Mouse (Mus musculus): ENCODE measurements at regions not wholly inside any gene's neighbourhood (a gene's known extent, or its start where the extent isn't known, plus 50 kb on each side); places are given as distances from the start of the nearest gene placed in this dataset.

DNA sequence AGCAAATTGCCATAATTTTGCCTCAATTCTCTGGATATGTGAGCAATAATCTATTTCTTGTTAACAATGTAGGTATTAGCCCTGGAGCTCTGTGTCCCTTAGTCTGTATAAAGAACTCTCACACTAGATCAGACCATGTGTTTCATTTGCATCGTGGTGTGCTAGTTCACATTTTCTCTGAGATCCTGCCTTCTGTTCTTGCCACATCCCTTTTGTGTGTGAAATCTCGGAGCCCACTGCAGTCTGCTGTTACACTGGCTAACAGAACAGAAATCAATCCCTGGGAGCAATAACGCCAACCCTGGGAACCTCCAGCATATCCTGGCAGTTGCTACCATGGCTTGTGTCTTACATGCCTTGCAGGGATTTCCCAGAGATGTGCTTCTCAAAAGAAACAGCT lies 156.1 kb upstream of the Gm10295 start:
- Histone ChIP-seq H3K9ac (no peak overlapping the region), H3K4me2 (replicated peaks) (no peak overlapping the region), H3K27ac (no peak overlapping the region), H3K4me3 (replicated peaks; ENCODE audit: low read length) (no peak overlapping the region), H3K27me3 (ENCODE audit: control insufficient read depth, insufficient read depth, low read length) (no peaks in the 10 kb centered on the region), H3K36me3 (replicated peaks; ENCODE audit: control insufficient read depth, insufficient read depth) (no peaks in the 10 kb centered on the region), H3K4me1 (replicated peaks; ENCODE audit: control insufficient read depth, insufficient read depth, low read length) (no peaks in the 10 kb centered on the region), H3K9me3 (ENCODE audit: control insufficient read depth, low read length) (no peaks in the 10 kb centered on the region)
- WGBS, result 67% methylated on average over 3 of the region's 3 CpGs
- no peak for DNase-seq (ENCODE audit: low spot score)
- no peak for ATAC-seq (ENCODE audit: low FRiP score)

DNA sequence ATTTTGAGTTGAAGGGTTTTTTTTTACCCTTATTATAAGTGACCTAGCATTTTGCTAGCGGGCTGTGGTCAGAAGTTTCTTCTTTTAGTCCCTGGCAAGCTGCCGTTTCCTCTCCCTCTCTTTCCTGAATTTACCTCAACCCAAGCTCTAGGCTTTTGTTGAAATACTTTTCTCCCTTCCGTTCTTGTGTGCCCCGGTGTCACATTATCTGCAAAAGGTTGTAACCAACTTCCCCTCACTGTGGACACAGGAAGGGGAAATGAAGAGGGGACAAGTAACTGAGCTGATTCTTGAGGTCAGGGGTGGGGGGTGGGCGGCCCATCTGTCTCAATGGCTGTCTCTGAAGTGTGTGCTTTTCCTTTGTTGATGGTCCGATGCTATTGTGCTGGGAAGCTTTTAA lies 149.4 kb upstream of the Gm10295 start:
- no peak for DNase-seq (ENCODE audit: low spot score)
- Histone ChIP-seq H3K36me3 (replicated peaks; ENCODE audit: control insufficient read depth, insufficient read depth) (no peaks in the 10 kb centered on the region), H3K9me3 (ENCODE audit: control insufficient read depth, low read length) (no peaks in the 10 kb centered on the region), H3K4me2 (replicated peaks) (no peak overlapping the region), H3K4me3 (replicated peaks; ENCODE audit: low read length) (no peak overlapping the region), H3K27ac (no peak overlapping the region), H3K27me3 (ENCODE audit: control insufficient read depth, insufficient read depth, low read length) (no peaks in the 10 kb centered on the region), H3K9ac (no peak overlapping the region), H3K4me1 (replicated peaks; ENCODE audit: control insufficient read depth, insufficient read depth, low read length) (no peaks in the 10 kb centered on the region)
- no peak for ATAC-seq (ENCODE audit: low FRiP score)
- 38% methylated on average over 6 of the region's 6 CpGs for WGBS

DNA sequence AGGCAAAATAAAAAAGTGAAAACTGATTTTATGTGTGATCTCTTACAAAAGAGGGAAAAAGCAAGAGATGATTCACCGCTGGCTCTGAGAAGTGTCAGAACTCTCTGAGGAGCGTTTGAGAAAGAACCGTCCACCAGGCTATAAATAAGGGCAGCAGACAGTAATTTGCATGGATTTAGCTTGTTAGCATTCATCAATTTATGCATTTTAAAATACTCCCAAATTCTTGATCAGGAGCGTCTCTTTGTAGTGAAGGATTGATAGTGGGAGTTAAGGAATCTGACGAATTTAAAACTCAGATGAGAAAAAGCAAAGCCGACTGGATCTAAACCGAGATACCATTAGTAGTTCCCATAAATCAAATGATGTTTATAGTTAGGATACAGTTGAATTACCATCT lies 146.8 kb upstream of the Gm10295 start:
- no peak overlapping the region for H3K4me3 ChIP-seq (replicated peaks; ENCODE audit: low read length)
- no peaks in the 10 kb centered on the region for H3K9me3 ChIP-seq (ENCODE audit: control insufficient read depth, low read length)
- no peaks in the 10 kb centered on the region for H3K4me1 ChIP-seq (replicated peaks; ENCODE audit: control insufficient read depth, insufficient read depth, low read length)
- H3K27me3 ChIP-seq (ENCODE audit: control insufficient read depth, insufficient read depth, low read length), result no peaks in the 10 kb centered on the region
- H3K27ac ChIP-seq, result no peak overlapping the region
- 76% methylated on average over 7 of the region's 7 CpGs for whole genome bisulfite sequencing
- no peaks in the 10 kb centered on the region for H3K36me3 ChIP-seq (replicated peaks; ENCODE audit: control insufficient read depth, insufficient read depth)
- ATAC-seq (ENCODE audit: low FRiP score), result no peak
- DNase-seq (ENCODE audit: low spot score), result no peak
- H3K4me2 ChIP-seq (replicated peaks), result no peak overlapping the region
- no peak overlapping the region for H3K9ac ChIP-seq

GRCm38 (mm10) chr7:71491128-71491527 lies 139.8 kb upstream of the Gm10295 start:
- Histone ChIP-seq H3K27ac (no peak overlapping the region), H3K4me1 (replicated peaks; ENCODE audit: control insufficient read depth, insufficient read depth, low read length) (no peaks in the 10 kb centered on the region), H3K4me2 (replicated peaks) (no peak overlapping the region), H3K9ac (no peak overlapping the region), H3K4me3 (replicated peaks; ENCODE audit: low read length) (no peak overlapping the region), H3K27me3 (ENCODE audit: control insufficient read depth, insufficient read depth, low read length) (no peaks in the 10 kb centered on the region), H3K9me3 (ENCODE audit: control insufficient read depth, low read length) (no peaks in the 10 kb centered on the region), H3K36me3 (replicated peaks; ENCODE audit: control insufficient read depth, insufficient read depth) (no peaks in the 10 kb centered on the region)
- DNase-seq (ENCODE audit: low spot score) (no peak), ATAC-seq (ENCODE audit: low FRiP score) (no peak)
- WGBS, result 80% methylated on average over 4 of the region's 4 CpGs

GRCm38 (mm10) chr7:71488016-71488650 lies 136.8 kb upstream of the Gm10295 start:
- no peaks in the 10 kb centered on the region for H3K9me3 ChIP-seq (ENCODE audit: control insufficient read depth, low read length)
- H3K4me3 ChIP-seq (replicated peaks; ENCODE audit: low read length), result no peak overlapping the region
- WGBS, result 92% methylated on average over 7 of the region's 7 CpGs
- no peaks in the 10 kb centered on the region for H3K36me3 ChIP-seq (replicated peaks; ENCODE audit: control insufficient read depth, insufficient read depth)
- H3K9ac ChIP-seq, result no peak overlapping the region
- DNase-seq (ENCODE audit: low spot score), result no peak
- no peaks in the 10 kb centered on the region for H3K27me3 ChIP-seq (ENCODE audit: control insufficient read depth, insufficient read depth, low read length)
- no peak for ATAC-seq (ENCODE audit: low FRiP score)
- H3K4me2 ChIP-seq (replicated peaks), result no peak overlapping the region
- no peak overlapping the region for H3K27ac ChIP-seq
- no peaks in the 10 kb centered on the region for H3K4me1 ChIP-seq (replicated peaks; ENCODE audit: control insufficient read depth, insufficient read depth, low read length)

DNA sequence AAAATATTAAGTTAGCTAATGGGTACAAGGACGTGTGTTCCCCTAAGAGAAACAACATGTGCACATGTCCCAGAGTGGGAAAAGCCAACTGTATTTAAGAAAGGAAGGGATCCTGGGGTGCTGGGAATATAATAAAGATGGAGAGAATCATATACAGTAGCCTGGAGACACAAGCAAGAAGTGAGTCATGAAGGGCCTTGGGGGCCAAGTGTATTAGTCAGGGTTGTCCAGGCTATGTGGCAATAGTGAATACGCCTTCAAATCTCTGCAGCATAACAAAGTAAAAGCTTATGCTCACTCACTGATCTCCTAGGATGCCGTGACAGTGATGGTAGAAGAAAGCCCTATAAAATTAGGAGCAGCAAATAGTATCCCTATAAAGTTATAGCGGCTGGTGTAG lies 124.1 kb upstream of the Gm10295 start:
- no peaks in the 10 kb centered on the region for H3K36me3 ChIP-seq (replicated peaks; ENCODE audit: control insufficient read depth, insufficient read depth)
- H3K4me3 ChIP-seq (replicated peaks; ENCODE audit: low read length), result no peak overlapping the region
- H3K9ac ChIP-seq, result no peak overlapping the region
- 88% methylated on average over 4 of the region's 4 CpGs for WGBS
- no peak for ATAC-seq (ENCODE audit: low FRiP score)
- no peak overlapping the region for H3K4me2 ChIP-seq (replicated peaks)
- H3K27me3 ChIP-seq (ENCODE audit: control insufficient read depth, insufficient read depth, low read length), result no peaks in the 10 kb centered on the region
- no peaks in the 10 kb centered on the region for H3K9me3 ChIP-seq (ENCODE audit: control insufficient read depth, low read length)
- H3K4me1 ChIP-seq (replicated peaks; ENCODE audit: control insufficient read depth, insufficient read depth, low read length), result 0 out of 2 replicates have a peak, but pooled peaks cover 9% of the 10 kb centered on the region
- DNase-seq (ENCODE audit: low spot score), result no peak
- H3K27ac ChIP-seq, result no peak overlapping the region

GRCm38 (mm10) chr7:71472384-71473141 lies 121.3 kb upstream of the Gm10295 start:
- Histone ChIP-seq H3K27ac (no peak overlapping the region), H3K9me3 (ENCODE audit: control insufficient read depth, low read length) (no peaks in the 10 kb centered on the region), H3K4me2 (replicated peaks) (no peak overlapping the region), H3K27me3 (ENCODE audit: control insufficient read depth, insufficient read depth, low read length) (no peaks in the 10 kb centered on the region), H3K4me3 (replicated peaks; ENCODE audit: low read length) (no peak overlapping the region), H3K36me3 (replicated peaks; ENCODE audit: control insufficient read depth, insufficient read depth) (no peaks in the 10 kb centered on the region), H3K4me1 (replicated peaks; ENCODE audit: control insufficient read depth, insufficient read depth, low read length) (0 out of 2 replicates have a peak, but pooled peaks cover 9% of the 10 kb centered on the region), H3K9ac (no peak overlapping the region)
- WGBS, result 75% methylated on average over 12 of the region's 12 CpGs
- DNase-seq (ENCODE audit: low spot score), result no peak
- ATAC-seq (ENCODE audit: low FRiP score), result no peak

DNA sequence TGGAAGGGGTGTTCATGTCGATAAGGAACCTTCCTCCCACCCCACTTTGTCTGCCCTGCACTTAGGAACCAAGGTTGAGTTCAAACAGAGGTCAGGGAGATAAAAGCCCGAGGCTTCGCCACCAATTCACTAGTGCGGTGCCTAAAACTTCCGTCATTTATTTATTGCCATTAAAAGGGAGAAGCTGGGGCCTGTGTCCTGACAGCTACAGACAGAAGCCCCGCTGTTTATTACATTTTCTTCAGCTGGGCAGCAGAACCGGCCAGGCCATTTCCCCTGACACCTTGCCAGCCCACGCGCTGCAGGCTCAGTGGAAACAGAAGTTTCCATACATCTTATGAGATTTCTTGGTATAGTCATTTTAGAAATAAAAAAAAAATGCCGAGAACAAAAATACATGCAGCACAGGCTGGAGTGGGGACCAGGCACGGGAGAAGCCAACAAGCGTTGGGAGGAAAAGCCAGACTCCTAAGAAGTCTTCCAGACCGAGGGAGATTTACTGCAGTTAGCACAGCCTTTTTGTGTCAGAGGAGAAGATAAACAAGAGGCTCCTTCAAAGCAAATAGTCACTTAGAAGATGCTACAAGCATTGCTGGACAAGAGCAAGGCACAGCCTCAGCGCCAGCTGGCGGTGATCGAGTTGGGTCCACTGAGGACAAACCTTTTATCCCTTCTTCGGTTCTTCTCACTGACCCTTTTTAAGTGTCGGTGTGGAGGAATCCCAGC lies 120.5 kb upstream of the Gm10295 start:
- 0 out of 2 replicates have a peak, but pooled peaks cover 9% of the 10 kb centered on the region for H3K4me1 ChIP-seq (replicated peaks; ENCODE audit: control insufficient read depth, insufficient read depth, low read length)
- DNase-seq (ENCODE audit: low spot score), result no peak
- no peaks in the 10 kb centered on the region for H3K9me3 ChIP-seq (ENCODE audit: control insufficient read depth, low read length)
- H3K9ac ChIP-seq, result no peak overlapping the region
- no peak for ATAC-seq (ENCODE audit: low FRiP score)
- H3K27me3 ChIP-seq (ENCODE audit: control insufficient read depth, insufficient read depth, low read length), result no peaks in the 10 kb centered on the region
- H3K36me3 ChIP-seq (replicated peaks; ENCODE audit: control insufficient read depth, insufficient read depth), result no peaks in the 10 kb centered on the region
- no peak overlapping the region for H3K4me3 ChIP-seq (replicated peaks; ENCODE audit: low read length)
- no peak overlapping the region for H3K27ac ChIP-seq
- WGBS, result 41% methylated on average over 18 of the region's 18 CpGs
- H3K4me2 ChIP-seq (replicated peaks), result no peak overlapping the region

- Histone ChIP-seq H3K36me3 (replicated peaks; ENCODE audit: control insufficient read depth, insufficient read depth) (no peaks in the 10 kb centered on the region), H3K4me2 (replicated peaks) (no peak overlapping the region), H3K9ac (no peak overlapping the region), H3K4me3 (replicated peaks; ENCODE audit: low read length) (no peak overlapping the region), H3K4me1 (replicated peaks; ENCODE audit: control insufficient read depth, insufficient read depth, low read length) (0 out of 2 replicates have a peak, but pooled peaks cover 9% of the 10 kb centered on the region), H3K9me3 (ENCODE audit: control insufficient read depth, low read length) (no peaks in the 10 kb centered on the region), H3K27me3 (ENCODE audit: control insufficient read depth, insufficient read depth, low read length) (no peaks in the 10 kb centered on the region), H3K27ac (no peak overlapping the region)
- DNase-seq (ENCODE audit: low spot score) (no peak), ATAC-seq (ENCODE audit: low FRiP score) (no peak)
- WGBS, result 37% methylated on average over 3 of the region's 3 CpGs
Measured at GRCm38 (mm10) chr7:71471319-71471657, 120.0 kb upstream of the Gm10295 start.
